Comparison of ENCODE assay signal across 21 mouse cellular contexts in the genomic region with DNA sequence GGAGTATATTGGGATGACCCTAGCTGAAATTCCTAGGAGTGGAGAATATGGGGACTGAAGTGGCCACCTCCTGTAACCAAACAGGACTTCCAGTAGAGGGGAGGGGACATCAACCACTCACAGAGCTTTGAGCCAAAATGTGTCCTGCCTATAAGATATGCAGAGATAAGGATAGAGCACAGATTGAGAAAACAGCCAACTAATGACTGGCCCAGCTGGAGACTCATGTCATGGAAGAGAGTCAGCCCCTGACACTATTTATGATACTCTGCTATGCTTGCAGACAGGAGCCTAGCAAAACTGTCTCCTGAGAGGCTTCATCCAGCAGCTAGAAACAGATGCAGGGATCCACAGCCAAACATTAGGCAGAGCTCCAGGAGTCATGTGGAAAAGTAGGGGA.
DNase-seq lines count a peak whose midpoint lies in the region; ATAC-seq lines count a peak whose summit lies in the region.
"Had no signal": no experiment of that assay in that cellular context is flagged by ENCODE, and none has a peak within 500 bp of the region (broad histone marks: within the 10 kb centered on the region; RNA-seq: fewer than 3 reads in every experiment).

No protein-coding gene starts in this region.

- H3K36me3 ChIP-seq in lung, embryonic 16.5 days (ENCODE audit: control insufficient read depth, insufficient read depth, low read length) = no peaks in the 10 kb centered on the region
- H3K36me3 ChIP-seq: embryonic facial prominence, embryonic 15.5 days; forebrain, embryonic 10.5 days; heart, embryonic 15.5 days; hindbrain, embryonic 13.5 days had no signal

- no peak overlapping the region for H3K9ac ChIP-seq in lung, embryonic 16.5 days (ENCODE audit: low read length)
- H3K9ac ChIP-seq: embryonic facial prominence, embryonic 15.5 days; heart, embryonic 15.5 days; hindbrain, embryonic 13.5 days had no signal

- H3K4me2 ChIP-seq in lung, embryonic 16.5 days (ENCODE audit: low read depth, low read length) = no peak overlapping the region
- H3K4me2 ChIP-seq: embryonic facial prominence, embryonic 15.5 days; heart, embryonic 11.5 days; heart, embryonic 15.5 days; hindbrain, embryonic 13.5 days had no signal

- no peak overlapping the region for H3K4me3 ChIP-seq in lung, embryonic 16.5 days (ENCODE audit: low read length)
- H3K4me3 ChIP-seq: embryonic facial prominence, embryonic 15.5 days; erythroblast, embryonic 14.5 days; forebrain, embryonic 10.5 days; heart, embryonic 15.5 days; hindbrain, embryonic 13.5 days had no signal

- no peaks in the 10 kb centered on the region for H3K9me3 ChIP-seq in lung, embryonic 16.5 days (ENCODE audit: control insufficient read depth, low read length)
- H3K9me3 ChIP-seq: embryonic facial prominence, embryonic 15.5 days; forebrain, embryonic 10.5 days; heart, embryonic 15.5 days; hindbrain, embryonic 13.5 days had no signal

- intact Hi-C loops in heart, postnatal 10 days (cut with DNase I) = no loop called here
- intact Hi-C loops in heart, postnatal 25 days (cut with DNase I) = no loop called here

- no peak overlapping the region for H3K27ac ChIP-seq in lung, embryonic 16.5 days (ENCODE audit: low read length)
- H3K27ac ChIP-seq: embryonic facial prominence, embryonic 15.5 days; forebrain, embryonic 10.5 days; heart, embryonic 15.5 days; hindbrain, embryonic 13.5 days; hindbrain, postnatal 0 days had no signal

- H3K4me1 ChIP-seq in lung, embryonic 16.5 days (replicated peaks; ENCODE audit: control insufficient read depth, insufficient read depth, low read length) = no peaks in the 10 kb centered on the region
- H3K4me1 ChIP-seq: embryonic facial prominence, embryonic 15.5 days; forebrain, embryonic 10.5 days; hindbrain, embryonic 13.5 days had no signal

- ATAC-seq in lung, embryonic 16.5 days (ENCODE audit: low read depth) = peak; percentile 80
- ATAC-seq: forebrain, embryonic 14.5 days; hindbrain, postnatal 0 days had no signal

- DNase-seq in heart, postnatal 10 days = peak; percentile 23 to 42
- DNase-seq in heart, postnatal 25 days (ENCODE audit: low spot score) = no peak
- DNase-seq in lung, postnatal 36 days = no peak
- peak; percentile 3 for DNase-seq in lung, postnatal 14 days
- no peak for DNase-seq in adrenal gland, adult 8-10 months
- DNase-seq: adrenal gland, postnatal 10 days; cerebellum, adult 11 months; cerebellum, adult 8-10 months; cerebellum, postnatal 14 days; embryo, embryonic 11 days; gastrocnemius, postnatal 36 days; heart, adult 11 months had no signal

- H3K27me3 ChIP-seq in lung, embryonic 16.5 days (ENCODE audit: control insufficient read depth, insufficient read depth, low read depth, low read length) = no peaks in the 10 kb centered on the region
- H3K27me3 ChIP-seq: embryonic facial prominence, embryonic 15.5 days; heart, embryonic 15.5 days; hindbrain, embryonic 13.5 days had no signal

Comparison
In these comparisons a context has a peak if more than half of its experiments do, and no peak if none do; other contexts are left out.
1. DNase-seq: peak in heart, postnatal 10 days (2 of 2) and lung, postnatal 14 days (single experiment); none in heart, postnatal 25 days (single experiment), lung, postnatal 36 days (single experiment) and adrenal gland, adult 8-10 months (single experiment).